11 mouse cellular contexts compared by ENCODE assay signal in genomic region chr9:108106090-108106489, GRCm38 (mm10). TPM values are rescaled to one million over a fixed set of nuclear protein-coding genes. Genes with fewer than 3 reads are reported as not detected.
DNase-seq lines count a peak whose midpoint lies in the region; ATAC-seq and TF ChIP-seq lines count a peak whose summit lies in the region.
"Had no signal": no experiment of that assay in that cellular context is flagged by ENCODE, and none has a peak within 500 bp of the region (broad histone marks: within the 10 kb centered on the region; RNA-seq: fewer than 3 reads in every experiment).

No protein-coding gene starts in this region.

- TF ChIP-seq CTCF in CH12.LX (conservative IDR thresholded peaks at IDR 0.05 in 1 of 2, IDR thresholded peaks at IDR 0.05 in 1 of 2; ENCODE audit: low read depth in 2 of 2, low read length in 2 of 2) (peak; percentile 28 to 59; a peak in 2 of 4 replicates), ES-Bruce4 (IDR thresholded peaks at IDR 0.05; ENCODE audit: low read depth, low read length) (peak; percentile 34)

- TF ChIP-seq EP300 in CH12.LX (IDR thresholded peaks at IDR 0.05; ENCODE audit: low read length): no peak
- no peak for TF ChIP-seq EP300 in ES-Bruce4 (IDR thresholded peaks at IDR 0.05; ENCODE audit: insufficient read depth, low read depth, low read length)

- peak overlapping the region; percentile 72 for H3K27ac ChIP-seq in kidney, embryonic 15.5 days
- H3K27ac ChIP-seq in CH12.LX (ENCODE audit: insufficient read depth, low read depth) (no peak overlapping the region), ES-Bruce4 (ENCODE audit: insufficient read depth, low read length) (no peak overlapping the region)
- peak overlapping the region; percentile 87; the same call in 1 of the 2 replicates for H3K27ac ChIP-seq in limb, embryonic 10.5 days

- H3K9me3 ChIP-seq in kidney, embryonic 15.5 days (replicated peaks): no peaks in the 10 kb centered on the region
- H3K9me3 ChIP-seq in CH12.LX (replicated peaks; ENCODE audit: low read length) (no peaks in the 10 kb centered on the region), ES-Bruce4 (replicated peaks; ENCODE audit: control insufficient read depth, insufficient read depth, low read length, poor library complexity, severe bottlenecking) (no peaks in the 10 kb centered on the region)
- H3K9me3 ChIP-seq in limb, embryonic 10.5 days (replicated peaks): no peaks in the 10 kb centered on the region

- DNase-seq in kidney, adult 9 months: no peak
- peak; percentile 38 for DNase-seq in CH12.LX (ENCODE audit: extremely low read depth)
- no peak for DNase-seq in limb, embryonic 10.5 days (ENCODE audit: low spot score)
- DNase-seq in urinary bladder, postnatal 10 days (ENCODE audit: low spot score): no peak
- no peak for DNase-seq in layer of hippocampus, postnatal 14 days (ENCODE audit: low spot score in 2 of 2)
- DNase-seq: kidney, postnatal 10 days; lung, adult 2 months had no signal

- no peak overlapping the region for H3K4me3 ChIP-seq in kidney, embryonic 15.5 days (replicated peaks)
- H3K4me3 ChIP-seq in CH12.LX (replicated peaks in 1 of 3; ENCODE audit: low read depth in 2 of 3, low read length in 2 of 3, poor library complexity in 1 of 3) (peak overlapping the region; percentile 68 to 80 (median 79)), ES-Bruce4 (ENCODE audit: low read depth, low read length) (0 out of 2 replicates have a peak overlapping the region, but pooled peaks have one; percentile 3)
- H3K4me3 ChIP-seq in limb, embryonic 10.5 days: no peak overlapping the region

- dilution Hi-C loops in CH12.LX (cut with MboI; ENCODE audit: extremely low pct_ligation_motif_present, extremely low pct_unique_long_range_greater_than_20kb, low sequenced_read_pairs): no loop called here

- TF ChIP-seq POLR2A in CH12.LX (IDR thresholded peaks at IDR 0.05; ENCODE audit: low read depth, low read length) (no peak), ES-Bruce4 (IDR thresholded peaks at IDR 0.05; ENCODE audit: insufficient read depth, low read length) (no peak)

- H3K4me1 ChIP-seq in kidney, embryonic 15.5 days: peaks cover 39% of the 10 kb centered on the region
- H3K4me1 ChIP-seq in CH12.LX (ENCODE audit: control insufficient read depth in 1 of 2, insufficient read depth in 2 of 2) (peaks cover 11 to 47% of the 10 kb centered on the region in 2 experiments), ES-Bruce4 (ENCODE audit: control insufficient read depth, insufficient read depth, low read length) (no peaks in the 10 kb centered on the region)
- peaks cover 42% of the 10 kb centered on the region for H3K4me1 ChIP-seq in limb, embryonic 10.5 days

- in situ Hi-C loops in CH12.LX (cut with MboI; ENCODE audit: low pct_ligation_motif_present, low pct_unique_long_range_greater_than_20kb, low sequenced_read_pairs): loop anchor here (10.0 kb wide), 1 partner anchor 179 kb away; no protein-coding TSS in a partner anchor

- no peaks in the 10 kb centered on the region for H3K36me3 ChIP-seq in kidney, embryonic 15.5 days
- peaks cover 18 to 70% of the 10 kb centered on the region in 2 experiments for H3K36me3 ChIP-seq in CH12.LX (replicated peaks in 1 of 2; ENCODE audit: control insufficient read depth in 1 of 2, insufficient read depth in 1 of 2, low read length in 1 of 2)
- H3K36me3 ChIP-seq in ES-Bruce4 (ENCODE audit: control insufficient read depth, insufficient read depth, low read length, poor library complexity, severe bottlenecking): no peaks in the 10 kb centered on the region
- H3K36me3 ChIP-seq in limb, embryonic 10.5 days: 0 out of 2 replicates have a peak, but pooled peaks cover 6% of the 10 kb centered on the region

- H3K4me2 ChIP-seq in kidney, embryonic 15.5 days: no peak overlapping the region
- peak overlapping the region; percentile 76 for H3K4me2 ChIP-seq in CH12.LX (ENCODE audit: insufficient read depth, low read depth, poor library complexity, severe bottlenecking)

- WGBS in kidney, embryonic 15.5 days: 89% methylated on average over 23 of the region's 23 CpGs
- WGBS in limb, embryonic 10.5 days: 90% methylated on average over 23 of the region's 23 CpGs

- peaks cover 8% of the 10 kb centered on the region; the same call in 1 of the 2 replicates for H3K27me3 ChIP-seq in kidney, embryonic 15.5 days
- no peaks in the 10 kb centered on the region for H3K27me3 ChIP-seq in CH12.LX (replicated peaks)
- no peaks in the 10 kb centered on the region for H3K27me3 ChIP-seq in ES-Bruce4 (ENCODE audit: control insufficient read depth, insufficient read depth, low read length, poor library complexity, severe bottlenecking)
- H3K27me3 ChIP-seq in limb, embryonic 10.5 days (ENCODE audit: low read depth, poor library complexity, severe bottlenecking): peaks cover 29% of the 10 kb centered on the region

- peaks cover 5% of the 10 kb centered on the region for H3K79me2 ChIP-seq in CH12.LX (replicated peaks; ENCODE audit: control insufficient read depth, extremely low read depth, insufficient read depth, poor library complexity, severe bottlenecking)

- no peak for ATAC-seq in kidney, embryonic 15.5 days (replicated peaks; ENCODE audit: low FRiP score)

- no peak overlapping the region for H3K9ac ChIP-seq in kidney, embryonic 15.5 days
- peak overlapping the region; percentile 57; the same call in 1 of the 2 replicates for H3K9ac ChIP-seq in CH12.LX (ENCODE audit: insufficient read depth, low read depth)
- no peak overlapping the region for H3K9ac ChIP-seq in ES-Bruce4 (ENCODE audit: low read depth, poor library complexity, severe bottlenecking)

- no peak for TF ChIP-seq RAD21 in CH12.LX (IDR thresholded peaks at IDR 0.05; ENCODE audit: low read depth, low read length)

TF ChIP-seq in CH12.LX, 34 proteins besides CTCF, POLR2A, EP300 and RAD21:
- TF ChIP-seq SMC3 (IDR thresholded peaks at IDR 0.05; ENCODE audit: low read depth, low read length) (peak; percentile 21; the same call in 1 of the 2 replicates), MEF2A (IDR thresholded peaks at IDR 0.05; ENCODE audit: borderline replicate concordance, low read depth, low read length) (no peak), MXI1 (IDR thresholded peaks at IDR 0.05; ENCODE audit: low read depth, low read length) (no peak)

RNA-seq across cellular contexts. Expression of gene Apeh, which starts 11.7 kb away (rescaled TPM):
- polyA plus RNA-seq in kidney, embryonic 15.5 days (2015; fragmentation: Nextera tagmentation; extraction: Ambion mirVana): 67.7 and 76.6 TPM in 2 replicates
- total RNA-seq in CH12.LX (2012; rRNA removed): 69.5 and 75.6 TPM in 2 replicates
- total RNA-seq in CH12.LX (2014; rRNA removed): 28.8 and 36.2 TPM in 2 replicates
- 53.2 and 66.6 TPM in 2 replicates for polyA plus RNA-seq in CH12.LX (2012; ENCODE audit: insufficient read length, low read depth)
- polyA plus RNA-seq in ES-Bruce4 (2011; ENCODE audit: insufficient read depth, insufficient read length, low read depth, missing spikeins): 37.6 and 48.1 TPM in 2 replicates
- 70.8 and 76.2 TPM in 2 replicates for polyA plus RNA-seq in limb, embryonic 10.5 days (2016; fragmentation: Nextera tagmentation; extraction: Ambion mirVana)
- 10 to 100 TPM; 39.4 to 42.8 TPM for total RNA-seq in layer of hippocampus, postnatal 14 days (2021)

RNA-seq across cellular contexts. Expression of gene Rnf123, which starts 22.9 kb away (rescaled TPM):
- 25.2 and 33.4 TPM in 2 replicates for polyA plus RNA-seq in kidney, embryonic 15.5 days (2015; fragmentation: Nextera tagmentation; extraction: Ambion mirVana)
- total RNA-seq in CH12.LX (2012; rRNA removed): 28.8 and 32.3 TPM in 2 replicates
- 6.6 and 10.0 TPM in 2 replicates for total RNA-seq in CH12.LX (2014; rRNA removed)
- 40.4 and 50.0 TPM in 2 replicates for polyA plus RNA-seq in CH12.LX (2012; ENCODE audit: insufficient read length, low read depth)
- polyA plus RNA-seq in ES-Bruce4 (2011; ENCODE audit: insufficient read depth, insufficient read length, low read depth, missing spikeins): 19.7 and 20.9 TPM in 2 replicates
- polyA plus RNA-seq in limb, embryonic 10.5 days (2016; fragmentation: Nextera tagmentation; extraction: Ambion mirVana): 31.8 and 37.5 TPM in 2 replicates
- total RNA-seq in layer of hippocampus, postnatal 14 days (2021): 10 to 100 TPM; 84.9 to 86.8 TPM

RNA-seq across cellular contexts. Expression of gene Mst1, which starts 25.9 kb away (rescaled TPM):
- polyA plus RNA-seq in kidney, embryonic 15.5 days (2015; fragmentation: Nextera tagmentation; extraction: Ambion mirVana): 0.45 and 0.55 TPM in 2 replicates
- 33.2 and 59.6 TPM in 2 replicates for total RNA-seq in CH12.LX (2012; rRNA removed)
- total RNA-seq in CH12.LX (2014; rRNA removed): 16.9 and 19.6 TPM in 2 replicates
- 19.7 and 21.4 TPM in 2 replicates for polyA plus RNA-seq in CH12.LX (2012; ENCODE audit: insufficient read length, low read depth)
- polyA plus RNA-seq in ES-Bruce4 (2011; ENCODE audit: insufficient read depth, insufficient read length, low read depth, missing spikeins): 1.2 and 3.0 TPM in 2 replicates
- 0.54 and 0.74 TPM in 2 replicates for polyA plus RNA-seq in limb, embryonic 10.5 days (2016; fragmentation: Nextera tagmentation; extraction: Ambion mirVana)
- total RNA-seq in layer of hippocampus, postnatal 14 days (2021): not detected
- total RNA-seq: left cerebral cortex, adult 8-10 months had no signal
- polyA plus RNA-seq: heart, postnatal 0 days had no signal

RNA-seq across cellular contexts. Expression of gene Amigo3, which starts 53.1 kb away (rescaled TPM):
- polyA plus RNA-seq in kidney, embryonic 15.5 days (2015; fragmentation: Nextera tagmentation; extraction: Ambion mirVana): 2.2 and 2.7 TPM in 2 replicates
- 2.0 and 3.1 TPM in 2 replicates for total RNA-seq in CH12.LX (2012; rRNA removed)
- 1.7 and 2.2 TPM in 2 replicates for total RNA-seq in CH12.LX (2014; rRNA removed)
- 3.3 and 4.4 TPM in 2 replicates for polyA plus RNA-seq in CH12.LX (2012; ENCODE audit: insufficient read length, low read depth)
- 0.24 and 0.61 TPM in 2 replicates for polyA plus RNA-seq in ES-Bruce4 (2011; ENCODE audit: insufficient read depth, insufficient read length, low read depth, missing spikeins)
- polyA plus RNA-seq in limb, embryonic 10.5 days (2016; fragmentation: Nextera tagmentation; extraction: Ambion mirVana): 1.9 and 3.5 TPM in 2 replicates
- 1 to 10 TPM; 2.2 to 2.8 TPM for total RNA-seq in layer of hippocampus, postnatal 14 days (2021)

RNA-seq across cellular contexts. Expression of gene Gmppb, which starts 57.0 kb away (rescaled TPM):
- 25.9 and 30.3 TPM in 2 replicates for polyA plus RNA-seq in kidney, embryonic 15.5 days (2015; fragmentation: Nextera tagmentation; extraction: Ambion mirVana)
- total RNA-seq in CH12.LX (2012; rRNA removed): 20.9 and 33.4 TPM in 2 replicates
- total RNA-seq in CH12.LX (2014; rRNA removed): 17.9 and 18.4 TPM in 2 replicates
- 19.2 and 21.8 TPM in 2 replicates for polyA plus RNA-seq in CH12.LX (2012; ENCODE audit: insufficient read length, low read depth)
- 9.7 and 10.2 TPM in 2 replicates for polyA plus RNA-seq in ES-Bruce4 (2011; ENCODE audit: insufficient read depth, insufficient read length, low read depth, missing spikeins)
- polyA plus RNA-seq in limb, embryonic 10.5 days (2016; fragmentation: Nextera tagmentation; extraction: Ambion mirVana): 25.2 and 26.4 TPM in 2 replicates
- total RNA-seq in layer of hippocampus, postnatal 14 days (2021): 10 to 100 TPM; 14.7 to 17.5 TPM

Comparison
In these comparisons a context has a peak if more than half of its experiments do, and no peak if none do; other contexts are left out.
1. H3K27ac ChIP-seq: peak in kidney, embryonic 15.5 days (single experiment) and limb, embryonic 10.5 days (single experiment); none in CH12.LX (single experiment) and ES-Bruce4 (single experiment).
2. H3K4me3 ChIP-seq: peak in CH12.LX (3 of 3) and ES-Bruce4 (single experiment); none in kidney, embryonic 15.5 days (single experiment) and limb, embryonic 10.5 days (single experiment).